In genomic region chr11:94872921-94873320, GRCm38 (mm10) we compare ENCODE assay signal across 8 mouse cellular contexts.
DNase-seq lines count a peak whose midpoint lies in the region; ATAC-seq lines count a peak whose summit lies in the region.

No protein-coding gene starts in this region.

- no peaks in the 10 kb centered on the region for H3K9me3 ChIP-seq in forebrain, embryonic 16.5 days (ENCODE audit: control insufficient read depth, low read length)

- no peak overlapping the region for H3K27ac ChIP-seq in forebrain, embryonic 16.5 days (ENCODE audit: low read length)

- H3K4me2 ChIP-seq in forebrain, embryonic 16.5 days (ENCODE audit: low read length), result peak overlapping the region; percentile 76

- intact Hi-C loops in heart, postnatal 25 days (cut with DNase I), result loop anchor here (5.0 kb wide), 1 partner anchor 44 kb away; no protein-coding TSS in a partner anchor

- ATAC-seq in forebrain, embryonic 16.5 days, result peak; percentile 85
- no peak for ATAC-seq in erythroid progenitor cell, adult 5-6 weeks (replicated peaks; ENCODE audit: low FRiP score, poor library complexity, severe bottlenecking)

- under 1% methylated on average over 19 of the region's 19 CpGs for WGBS in forebrain, embryonic 16.5 days

- H3K27me3 ChIP-seq in forebrain, embryonic 16.5 days (replicated peaks; ENCODE audit: control insufficient read depth, insufficient read depth, low read length), result no peaks in the 10 kb centered on the region

- peak overlapping the region; percentile 41 for H3K9ac ChIP-seq in forebrain, embryonic 16.5 days (replicated peaks; ENCODE audit: low read depth, low read length)

- peak overlapping the region; percentile 32 for H3K4me3 ChIP-seq in forebrain, embryonic 16.5 days (replicated peaks; ENCODE audit: low read length)

- H3K36me3 ChIP-seq in forebrain, embryonic 16.5 days (ENCODE audit: control insufficient read depth, insufficient read depth), result no peaks in the 10 kb centered on the region

- peak; percentile 20 for DNase-seq in layer of hippocampus, adult 11-12 months (ENCODE audit: low spot score)
- no peak for DNase-seq in layer of hippocampus, postnatal 25 days (ENCODE audit: extremely low spot score in 1 of 2, low spot score in 1 of 2)
- DNase-seq in heart, postnatal 25 days (ENCODE audit: low spot score), result peak; percentile 75
- peak; percentile 16 to 32 for DNase-seq in layer of hippocampus, postnatal 14 days (ENCODE audit: low spot score in 2 of 2)
- DNase-seq in lung, postnatal 25 days (ENCODE audit: low spot score), result peak; percentile 48
- peak; percentile 70 to 76 for DNase-seq in right cerebral cortex, postnatal 10 days (ENCODE audit: low spot score in 2 of 2)

- peaks cover 7% of the 10 kb centered on the region; the same call in 1 of the 2 replicates for H3K4me1 ChIP-seq in forebrain, embryonic 16.5 days (replicated peaks; ENCODE audit: control insufficient read depth, insufficient read depth, low read length)

Comparison
In these comparisons a context has a peak if more than half of its experiments do, and no peak if none do; other contexts are left out.
1. DNase-seq: peak in layer of hippocampus, adult 11-12 months (single experiment), heart, postnatal 25 days (single experiment), layer of hippocampus, postnatal 14 days (2 of 2), lung, postnatal 25 days (single experiment) and right cerebral cortex, postnatal 10 days (2 of 2); none in layer of hippocampus, postnatal 25 days (0 of 2).